Mouse (Mus musculus) kidney, adult 8-10 months (tissue): ENCODE measurements around the gene Wrap53.
"Not testable (repeated sequence)": the region's sequence is repeated elsewhere in the genome, so short reads cannot be mapped to it uniquely, and the experiment has no call there.

Experiments
- DNase-seq, 2 experiments: peaks; one replicate each; pipeline ENCODE4 v3.0.0; 2022

The Wrap53 gene

DNA sequence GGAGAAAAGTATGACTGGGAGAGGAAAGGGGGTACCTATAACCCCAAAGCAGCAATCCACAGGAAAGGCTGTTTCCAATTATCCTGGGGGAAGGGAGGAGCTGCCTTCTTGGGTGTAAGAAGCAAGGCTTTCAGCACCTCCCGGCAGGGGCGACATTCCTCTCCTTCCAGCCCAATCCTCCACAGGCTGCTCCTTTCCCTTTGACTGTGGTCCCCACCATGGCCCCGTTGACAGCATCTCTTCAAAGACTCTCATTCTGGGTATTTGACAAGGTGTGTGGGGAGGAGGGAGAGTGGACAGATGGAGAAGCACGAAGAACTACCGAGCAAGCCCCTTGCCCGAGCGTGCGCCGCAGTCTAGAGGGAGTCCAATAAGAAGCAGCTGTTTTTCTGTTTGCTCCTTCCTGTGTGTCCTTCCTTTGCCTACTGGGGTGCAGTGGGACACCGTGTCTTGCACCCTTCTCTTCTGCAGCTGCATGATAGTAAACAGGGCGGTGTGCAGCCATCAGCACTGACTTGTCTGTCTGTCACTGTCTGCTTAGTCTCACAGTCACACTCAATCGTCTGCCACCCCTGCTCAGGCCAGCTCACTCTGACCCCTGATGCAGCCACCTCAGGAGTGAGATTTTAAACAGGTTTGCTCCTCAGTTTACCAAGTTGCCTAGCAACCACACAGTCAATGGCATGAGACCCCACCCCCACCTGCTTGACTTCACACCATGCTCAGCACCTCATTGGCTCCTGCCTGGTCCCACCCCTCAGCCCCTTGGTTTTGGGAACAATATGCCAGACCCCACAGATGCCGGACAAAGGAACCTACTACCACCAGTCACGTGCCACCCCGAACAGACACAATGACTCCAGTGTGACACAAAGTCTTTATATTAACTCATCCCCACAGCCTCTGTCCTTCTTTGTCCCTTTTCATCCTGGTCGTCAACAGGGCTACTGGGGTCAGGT is 18.9 kb downstream of the Wrap53 start:
- no peak for DNase-seq

DNA sequence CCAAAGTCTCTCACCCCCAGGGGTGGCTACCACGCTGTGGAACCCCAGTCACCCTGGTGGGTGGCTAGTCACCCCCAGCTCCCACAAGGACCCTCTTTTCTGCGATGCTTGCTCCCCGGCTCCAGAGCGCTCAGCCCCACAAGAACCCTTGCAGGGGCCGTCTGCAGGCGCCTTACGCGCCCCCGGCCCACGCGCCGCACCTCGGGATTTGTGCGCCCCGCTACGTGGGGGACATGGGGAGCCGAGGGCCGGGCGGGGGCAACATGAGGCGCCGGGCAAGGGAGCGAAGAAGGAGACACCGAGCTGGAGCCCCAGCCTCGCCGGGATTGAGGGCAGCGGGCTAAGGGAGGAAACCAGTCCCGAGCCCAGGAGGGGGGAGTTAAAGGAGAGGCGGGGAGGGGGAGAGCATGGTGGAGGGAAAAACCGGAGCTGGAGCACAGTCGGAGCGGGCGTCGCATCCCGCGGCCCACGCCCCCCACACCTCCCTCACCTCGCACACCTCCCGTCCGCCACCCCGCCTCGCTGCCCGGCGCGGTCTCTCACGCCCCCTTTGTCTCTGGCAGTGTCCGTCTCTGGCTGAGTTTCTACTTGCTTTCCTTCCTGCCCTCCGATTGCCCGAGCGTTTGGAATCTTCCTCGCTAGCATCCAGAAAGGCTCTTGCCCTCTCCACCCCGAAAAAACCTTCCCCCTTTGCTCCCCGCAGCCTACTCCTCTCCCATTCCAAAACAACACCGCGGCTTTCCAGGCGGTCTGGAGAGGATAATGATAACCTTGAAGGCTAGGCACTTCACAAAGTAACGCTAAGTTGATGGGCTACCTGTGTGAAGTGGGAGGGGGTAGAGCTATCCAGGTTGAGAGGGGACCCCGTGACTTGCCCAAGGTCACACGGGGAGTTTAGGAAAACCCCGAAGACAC is 19.9 kb downstream of the Wrap53 start, which contains the start of gene Efnb3:
Efnb3 (minus strand) TSS at position 355 of the 915 bp plus-strand sequence.
- no peak for DNase-seq

DNA sequence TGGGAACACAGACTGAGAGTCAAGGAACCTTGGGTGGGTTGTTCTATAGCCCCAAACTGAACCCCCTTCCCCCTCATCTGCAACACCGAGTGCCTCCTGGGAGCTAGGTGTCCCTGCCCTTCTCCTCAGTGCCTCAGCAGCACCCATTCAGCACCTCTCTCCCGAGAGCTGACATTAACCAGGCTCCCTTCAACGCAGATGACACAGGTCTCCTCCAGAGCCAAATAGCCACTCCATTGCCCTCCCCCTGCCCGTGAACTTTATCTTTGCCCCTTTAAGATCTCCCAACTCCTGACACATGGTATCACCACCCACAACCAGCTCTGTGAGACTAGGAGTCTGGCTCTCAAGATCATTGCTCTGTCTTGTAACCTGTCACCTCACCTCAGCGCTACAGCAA is 20.9 kb downstream of the Wrap53 start:
- no peak for DNase-seq

DNA sequence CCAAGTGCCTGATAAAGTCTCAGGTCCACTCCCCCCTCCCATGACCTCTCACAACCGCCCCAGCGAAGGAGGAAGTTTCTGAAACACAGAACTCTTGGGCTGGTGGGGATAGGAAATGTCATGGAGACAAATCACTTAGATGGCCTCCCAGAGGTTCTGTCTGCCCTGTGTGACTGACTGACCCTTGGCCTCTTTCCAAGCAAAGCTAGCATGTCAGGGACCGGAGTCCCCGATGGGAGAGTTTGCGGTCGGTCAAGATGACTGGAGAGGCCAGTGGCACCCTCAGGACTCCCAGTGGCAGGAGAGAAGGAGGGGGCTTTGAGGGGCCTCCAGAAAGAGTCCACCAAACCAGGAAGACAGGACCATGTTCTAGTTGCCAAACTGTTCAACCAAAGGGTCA is 21.3 kb downstream of the Wrap53 start:
- DNase-seq = no peak

DNA sequence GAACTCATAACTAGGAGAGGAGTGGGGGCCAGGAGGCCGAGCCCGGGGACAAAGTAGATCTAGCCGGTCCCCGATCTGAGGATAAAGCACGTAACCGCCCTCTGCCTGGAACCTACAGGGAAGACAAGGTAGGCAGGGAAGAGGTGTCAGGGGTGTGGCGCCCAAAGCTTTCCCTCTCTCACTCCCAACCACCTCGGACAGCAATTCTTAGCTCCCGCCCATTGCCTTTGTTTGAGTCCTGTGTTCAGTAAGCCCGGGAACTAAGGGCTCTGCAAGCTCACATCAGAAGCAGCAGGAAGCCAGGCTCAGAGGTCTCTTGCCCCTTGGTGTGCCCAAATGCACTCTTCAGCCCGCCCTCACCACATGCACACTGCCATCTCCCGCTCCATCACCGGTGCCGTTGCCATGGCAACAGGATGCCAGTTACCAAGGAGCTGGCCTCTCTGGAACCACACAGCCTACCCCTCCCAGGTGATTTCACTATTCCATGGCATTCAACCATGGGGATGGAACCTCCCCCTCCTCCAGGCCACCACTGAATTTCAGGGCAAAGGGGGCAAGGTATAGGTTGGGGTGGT is 22.6 kb downstream of the Wrap53 start:
- no peak for DNase-seq

DNA sequence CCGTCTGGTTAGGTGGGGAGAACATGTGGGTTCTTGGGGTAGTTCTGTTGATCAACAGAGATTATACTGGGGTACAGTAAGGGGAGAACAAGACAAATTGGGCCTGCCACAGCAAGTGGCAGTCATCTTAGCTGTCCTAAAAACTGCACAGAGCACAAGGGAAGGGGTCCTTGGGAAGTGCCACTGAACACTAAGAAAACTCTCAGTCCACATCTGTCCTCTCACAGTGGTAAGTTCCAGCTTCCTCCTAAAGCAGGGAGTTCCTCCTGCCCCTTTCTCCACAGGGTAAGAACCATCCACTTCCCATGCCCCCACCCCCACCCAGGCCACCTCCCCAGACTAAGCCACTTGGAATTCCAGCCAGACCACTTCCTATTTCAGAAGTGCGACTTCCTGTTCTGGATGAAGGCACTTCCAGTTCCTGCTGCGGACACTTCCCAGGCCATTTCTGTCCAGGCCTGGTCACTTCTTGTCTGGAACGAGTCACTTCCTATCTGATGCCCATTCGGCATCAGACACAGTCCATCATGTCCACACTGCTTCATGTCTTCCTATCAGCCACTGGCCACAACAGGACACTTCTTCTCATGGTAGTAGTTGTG is 25.4 kb downstream of the Wrap53 start:
- DNase-seq = no peak

DNA sequence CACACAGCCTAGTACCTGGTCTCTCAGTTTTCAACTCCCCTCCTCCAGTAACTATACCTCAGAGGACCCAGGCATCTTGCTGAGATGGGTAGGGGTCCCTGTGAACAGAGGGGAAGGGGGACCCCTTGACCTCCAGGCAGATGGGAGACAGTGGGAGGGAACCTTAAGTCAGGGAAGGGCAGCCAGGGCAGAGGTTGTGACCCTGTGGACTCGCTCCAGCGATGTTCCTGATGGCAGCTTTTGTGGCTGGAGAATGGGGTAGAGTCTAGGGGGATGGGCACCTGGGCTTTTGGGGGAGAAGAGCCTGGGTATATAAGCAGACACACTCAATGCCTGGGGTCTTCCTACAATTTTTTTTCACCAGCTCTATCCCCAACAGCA is 26.7 kb downstream of the Wrap53 start:
- no peak for DNase-seq

DNA sequence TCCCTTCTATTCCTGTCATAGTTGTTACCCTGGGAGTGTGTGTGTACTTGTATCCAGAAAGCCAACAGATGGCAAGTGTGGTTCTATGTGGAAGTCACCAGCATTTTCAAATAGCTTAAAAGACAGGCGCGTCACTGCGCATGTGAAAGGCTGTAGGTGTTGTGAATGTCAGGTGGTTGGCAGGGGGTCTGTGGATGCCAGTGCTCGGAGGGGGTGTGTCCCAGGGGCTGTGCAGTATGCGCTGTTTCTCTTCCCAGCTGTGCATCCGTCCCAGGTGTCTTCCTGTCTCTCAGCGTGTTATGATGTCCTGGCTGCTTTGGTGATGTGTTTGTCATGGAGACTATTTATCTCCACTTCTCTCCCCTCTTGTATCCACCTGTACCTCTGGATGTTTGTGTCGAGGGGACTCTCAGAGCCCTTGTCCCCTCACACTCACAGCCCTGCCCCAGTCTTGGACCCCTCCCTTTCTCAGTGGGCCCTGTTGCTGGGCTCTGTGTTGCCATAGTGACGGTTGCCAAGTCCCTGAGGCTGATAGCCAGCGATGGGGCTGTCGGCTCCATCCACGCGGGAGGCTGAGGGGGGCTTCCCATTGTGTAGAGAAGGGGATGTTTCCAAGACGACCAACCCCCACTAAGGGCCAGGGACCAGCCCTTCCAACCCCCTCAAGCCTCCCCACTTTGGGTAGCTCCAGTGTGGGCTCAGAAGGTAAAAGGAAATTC is 27.3 kb downstream of the Wrap53 start:
- no peak for DNase-seq

DNA sequence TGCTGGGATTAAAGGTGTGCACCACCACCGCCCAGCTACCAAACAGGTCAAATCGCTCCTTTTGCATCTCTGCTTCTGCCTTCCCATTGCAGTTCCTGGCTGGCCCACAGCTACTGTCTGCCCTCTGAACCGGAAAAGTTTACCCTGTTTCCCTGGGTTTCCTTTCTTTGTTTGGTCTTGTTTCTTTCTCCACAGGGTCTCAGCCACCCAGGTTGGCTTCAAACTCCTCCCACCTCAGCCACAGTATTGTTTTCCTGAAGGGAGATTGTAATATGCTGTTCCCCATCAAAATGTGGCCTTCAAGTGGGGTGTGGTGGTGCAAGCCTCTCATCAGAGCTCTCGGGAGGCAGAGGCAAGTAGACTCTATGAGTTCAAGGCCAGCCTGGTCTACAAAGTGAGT is 28.7 kb downstream of the Wrap53 start:
- no peak for DNase-seq

DNA sequence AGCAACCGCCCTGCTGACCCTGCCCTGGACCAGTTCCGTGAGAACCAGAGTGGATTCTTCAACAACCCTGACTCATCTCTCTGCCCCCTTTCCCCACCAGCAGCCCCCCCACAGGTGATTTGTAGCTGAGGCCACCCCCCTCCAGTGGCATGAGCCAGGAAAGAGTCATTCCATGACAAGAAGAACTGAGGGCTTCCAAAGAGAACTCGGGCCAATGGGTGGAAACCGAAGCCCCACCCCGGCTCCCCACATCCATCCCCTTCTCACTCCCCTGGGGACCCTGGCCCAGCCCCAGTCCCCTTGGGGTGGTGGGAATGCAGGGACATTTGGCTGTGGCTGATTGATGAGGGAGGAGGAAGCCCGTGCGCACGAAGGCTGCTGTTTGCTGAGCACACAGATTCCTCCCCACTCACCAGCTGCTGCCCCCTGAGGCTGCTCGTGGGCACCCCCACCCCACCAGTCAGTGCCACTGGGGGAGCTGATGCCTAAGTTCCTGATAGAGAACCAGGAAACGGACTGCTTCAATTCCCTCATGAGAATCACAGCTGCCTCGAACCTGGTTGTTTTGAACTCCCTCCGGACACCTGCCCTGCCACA is 30.9 kb downstream of the Wrap53 start, which contains the start of gene Dnah2:
Dnah2 (minus strand) TSS at position 51 of the 597 bp plus-strand sequence.
- DNase-seq = no peak

DNA sequence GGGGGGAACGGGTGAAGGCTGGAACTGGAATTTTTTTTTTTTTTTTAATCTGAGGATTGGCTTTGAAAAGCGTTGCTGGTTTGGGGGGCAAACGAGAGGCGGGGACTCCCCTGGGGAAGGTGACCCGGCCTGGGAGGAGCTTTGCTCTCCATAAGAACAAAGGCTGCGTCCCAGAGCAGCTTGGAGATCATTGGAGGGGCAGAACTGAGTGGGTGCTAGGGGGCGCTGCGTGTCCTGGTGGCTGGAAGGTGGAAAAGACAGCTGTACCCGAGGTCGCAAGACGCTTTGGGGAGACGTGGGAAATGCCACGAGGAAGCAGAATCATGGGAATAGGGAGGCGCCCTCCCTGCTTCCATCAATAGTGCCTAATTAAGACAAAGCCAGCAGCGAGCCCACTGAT is 33.0 kb downstream of the Wrap53 start:
- DNase-seq = peak; percentile 27 to 60

DNA sequence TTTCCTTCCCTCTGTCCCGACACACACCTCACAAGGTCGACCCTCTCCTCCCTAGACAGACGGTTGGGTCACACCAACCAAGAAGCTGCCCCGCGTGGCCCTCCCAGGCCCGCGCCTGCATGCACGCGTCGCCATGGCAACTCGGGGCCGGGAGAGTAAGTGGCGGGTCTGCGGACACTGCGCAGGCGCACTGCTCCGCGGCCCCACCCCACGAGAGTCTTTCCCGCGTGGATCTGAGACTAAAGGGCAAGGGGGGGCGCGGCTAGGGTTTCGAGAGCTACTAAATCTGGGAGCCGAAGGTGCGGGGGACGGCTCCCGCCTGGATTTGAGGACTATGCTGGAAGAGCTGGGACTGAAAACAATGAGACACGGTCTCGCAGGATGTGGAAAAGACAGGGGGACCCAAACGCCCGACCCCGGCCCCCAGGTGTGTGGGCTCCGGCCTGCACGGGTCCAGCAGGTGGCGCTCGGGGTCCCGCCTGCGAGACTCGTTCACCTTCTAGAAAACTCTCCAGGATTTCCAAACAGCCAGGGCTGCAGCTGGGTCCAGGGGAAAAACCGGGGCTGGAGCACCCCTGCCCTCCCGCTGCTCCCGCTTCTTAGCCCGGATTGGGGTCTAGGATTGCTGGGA is 33.5 kb downstream of the Wrap53 start:
- peak; percentile 62 to 74 for DNase-seq

DNA sequence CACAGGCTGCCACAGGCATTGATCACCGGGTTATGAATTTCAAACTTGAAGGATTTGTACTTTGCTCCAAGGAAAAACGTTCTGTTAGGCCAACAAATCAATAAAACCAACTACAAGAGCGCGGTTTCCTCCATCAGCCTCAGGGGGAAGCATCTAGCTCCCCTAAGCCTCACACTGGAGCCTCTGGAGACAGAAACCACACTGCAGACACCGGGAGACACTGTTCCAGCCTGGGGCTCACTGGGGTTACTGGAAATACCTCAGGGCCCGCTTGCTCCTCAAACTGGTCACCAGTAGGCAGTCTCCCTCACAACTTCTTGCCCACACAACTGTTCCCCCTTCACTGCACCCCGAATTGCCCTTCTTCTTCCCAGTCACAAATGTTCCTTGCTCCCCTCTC is 34.1 kb downstream of the Wrap53 start:
- DNase-seq = no peak

DNA sequence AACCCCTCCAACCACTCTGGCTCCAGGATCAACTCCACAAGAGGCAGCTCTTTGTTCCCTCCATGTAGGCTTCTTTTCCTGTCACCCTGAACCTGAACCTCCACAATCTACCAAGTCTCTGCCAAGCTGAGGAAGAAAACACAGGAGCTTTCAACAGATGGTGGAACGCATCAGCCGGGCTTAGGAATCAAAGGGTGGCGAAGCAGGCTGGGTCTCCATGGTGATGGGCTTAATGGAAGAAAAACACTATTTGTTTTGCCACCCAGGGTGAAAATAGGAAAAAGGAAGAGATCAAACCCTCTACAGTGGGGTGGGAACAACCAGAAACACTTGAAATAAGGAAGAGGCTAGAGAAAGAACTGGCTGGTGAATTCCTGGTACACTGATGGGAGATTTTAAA is 36.5 kb downstream of the Wrap53 start:
- DNase-seq = no peak

DNA sequence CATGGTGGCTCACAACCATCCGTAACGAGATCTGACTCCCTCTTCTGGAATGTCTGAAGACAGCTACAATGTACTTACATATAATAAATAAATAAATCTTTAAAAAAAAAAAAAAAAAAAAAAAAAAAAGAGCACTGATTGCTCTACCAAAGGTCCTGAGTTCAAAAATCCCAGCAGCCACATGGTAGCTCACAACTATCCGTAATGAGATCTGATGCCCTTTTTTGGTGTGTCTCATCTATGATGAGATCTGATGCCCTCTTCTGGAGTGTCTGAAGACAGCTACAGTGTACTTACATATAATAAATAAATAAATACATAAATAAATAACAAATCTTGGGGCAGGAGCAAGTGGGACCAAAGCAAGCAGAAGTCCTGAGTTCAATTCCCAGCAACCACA is 38.3 kb downstream of the Wrap53 start:
- not testable (repeated sequence) for DNase-seq

DNA sequence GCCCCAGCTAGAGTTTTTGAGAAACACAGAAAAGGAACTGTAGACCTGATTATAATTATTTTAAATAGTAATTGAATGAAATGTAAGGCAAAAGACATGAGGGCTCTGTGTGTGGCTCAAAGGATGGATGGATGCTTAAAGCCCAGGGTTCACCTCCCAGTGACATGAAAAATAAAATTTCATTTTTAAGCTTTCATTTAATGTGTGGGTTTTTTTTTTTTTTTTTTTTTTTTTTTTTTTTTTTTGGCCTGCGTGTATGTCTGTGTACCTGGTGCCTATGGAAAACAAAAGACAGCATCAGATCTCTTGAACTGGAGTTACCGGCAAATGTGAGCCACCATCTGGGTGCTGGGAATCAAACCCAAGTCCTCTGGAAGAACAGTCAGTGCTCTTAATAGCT is 39.4 kb downstream of the Wrap53 start:
- no peak for DNase-seq

DNA sequence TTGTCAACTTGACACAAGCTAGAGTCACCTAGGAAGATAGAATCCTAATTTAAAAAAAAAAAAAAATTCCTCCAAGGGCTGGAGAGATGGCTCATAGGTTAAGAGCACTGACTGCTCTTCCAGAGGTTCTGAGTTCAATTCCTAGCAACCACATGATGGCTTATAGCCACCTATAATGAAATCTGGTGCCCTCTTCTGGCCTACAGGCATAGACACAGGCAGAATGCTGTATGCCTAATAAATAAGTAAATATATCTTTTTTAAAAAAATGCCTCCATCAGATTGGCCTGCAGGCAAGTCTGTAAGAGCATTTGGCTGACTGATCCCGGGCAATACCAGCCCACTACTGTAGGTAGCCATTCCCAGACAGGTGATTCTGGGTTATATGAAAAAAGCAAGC is 45.1 kb downstream of the Wrap53 start:
- no peak for DNase-seq

DNA sequence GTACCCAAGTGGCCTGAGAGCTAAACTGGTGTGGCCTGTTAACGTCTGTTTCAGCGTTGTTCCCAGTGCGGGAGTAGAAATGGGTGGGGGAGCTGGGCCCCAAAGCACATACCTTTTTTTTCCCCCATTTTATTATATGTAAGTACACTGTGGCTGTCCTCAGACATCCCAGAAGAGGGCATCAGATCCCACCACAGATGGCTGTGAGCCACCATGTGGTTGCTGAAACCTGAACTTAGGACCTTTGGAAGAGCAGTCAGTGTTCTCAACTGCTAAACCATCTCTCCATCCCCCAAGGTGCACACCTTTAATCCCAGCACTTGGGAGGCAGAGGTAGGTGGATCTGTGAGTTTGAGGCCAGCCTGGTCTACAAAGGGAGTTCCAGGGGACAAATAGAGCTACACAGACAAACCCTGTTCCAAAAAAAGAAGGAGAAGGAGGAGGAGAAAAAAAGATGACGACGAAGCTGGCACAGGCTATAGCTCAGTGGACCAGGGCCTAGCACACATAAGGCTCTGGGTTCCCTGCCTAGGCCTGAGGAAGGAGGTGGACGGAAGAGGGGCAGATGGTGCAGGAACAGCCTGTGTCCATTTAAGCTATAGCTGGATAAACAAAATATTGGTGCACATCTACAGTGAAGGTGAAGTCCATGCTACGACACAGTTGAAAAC is 47.4 kb downstream of the Wrap53 start:
- no peak for DNase-seq

DNA sequence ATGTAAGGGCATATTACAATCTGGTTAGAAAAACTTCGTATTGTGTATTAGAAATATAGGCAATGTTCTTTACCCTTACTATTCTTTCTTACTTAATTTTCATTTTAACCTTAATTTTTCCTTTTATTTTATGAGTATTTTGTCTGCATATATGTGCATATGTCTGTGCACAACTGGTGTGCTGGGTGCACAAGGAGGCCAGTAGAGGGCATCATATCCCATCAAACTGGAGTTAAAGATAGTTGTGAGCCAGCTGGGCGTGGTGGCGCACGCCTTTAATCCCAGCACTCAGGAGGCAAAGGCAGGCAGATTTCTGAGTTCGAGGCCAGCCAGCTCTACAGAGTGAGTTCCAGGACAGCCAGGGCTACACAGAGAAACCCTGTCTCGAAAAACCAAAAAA is 49.3 kb downstream of the Wrap53 start:
- not testable (repeated sequence) for DNase-seq

DNA sequence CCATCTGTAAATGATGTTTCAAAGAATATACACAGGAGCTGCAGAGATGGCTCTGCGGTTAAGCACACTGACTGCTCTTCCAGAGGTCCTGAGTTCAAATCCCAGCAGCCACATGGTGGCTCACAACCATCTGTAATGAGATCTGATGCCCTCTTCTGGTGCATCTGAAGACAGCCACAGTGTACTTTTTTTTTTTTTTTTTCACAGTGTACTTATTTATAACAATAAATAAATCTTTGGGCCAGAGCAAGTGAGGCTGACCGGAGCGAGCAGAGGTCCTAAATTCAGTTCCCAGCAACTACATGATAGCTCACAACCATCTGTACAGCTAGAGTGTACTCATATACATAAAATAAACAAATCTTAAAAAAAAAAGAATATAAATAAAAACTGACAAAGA is 49.8 kb downstream of the Wrap53 start:
- DNase-seq = not testable (repeated sequence)

DNA sequence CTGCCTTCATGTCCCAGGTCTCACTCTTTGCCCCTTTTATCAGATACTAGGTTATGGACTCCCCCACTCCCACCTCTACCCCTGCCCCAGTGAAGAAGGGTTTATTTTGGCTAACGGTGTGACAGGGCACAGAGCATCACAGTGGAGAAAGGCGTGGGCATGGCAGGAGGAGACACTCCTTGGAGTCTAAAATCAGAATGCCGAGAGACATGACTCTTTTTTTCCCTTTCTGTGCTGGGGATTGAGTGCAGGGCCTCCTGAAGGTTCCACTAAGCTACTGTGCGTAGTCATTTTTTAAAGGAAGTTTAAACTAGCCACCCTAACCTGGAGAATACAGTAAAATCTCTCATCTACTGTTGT is 52.0 kb downstream of the Wrap53 start:
- no peak for DNase-seq
